Mouse (Mus musculus): ENCODE measurements around the gene Acyp1.

DNA sequence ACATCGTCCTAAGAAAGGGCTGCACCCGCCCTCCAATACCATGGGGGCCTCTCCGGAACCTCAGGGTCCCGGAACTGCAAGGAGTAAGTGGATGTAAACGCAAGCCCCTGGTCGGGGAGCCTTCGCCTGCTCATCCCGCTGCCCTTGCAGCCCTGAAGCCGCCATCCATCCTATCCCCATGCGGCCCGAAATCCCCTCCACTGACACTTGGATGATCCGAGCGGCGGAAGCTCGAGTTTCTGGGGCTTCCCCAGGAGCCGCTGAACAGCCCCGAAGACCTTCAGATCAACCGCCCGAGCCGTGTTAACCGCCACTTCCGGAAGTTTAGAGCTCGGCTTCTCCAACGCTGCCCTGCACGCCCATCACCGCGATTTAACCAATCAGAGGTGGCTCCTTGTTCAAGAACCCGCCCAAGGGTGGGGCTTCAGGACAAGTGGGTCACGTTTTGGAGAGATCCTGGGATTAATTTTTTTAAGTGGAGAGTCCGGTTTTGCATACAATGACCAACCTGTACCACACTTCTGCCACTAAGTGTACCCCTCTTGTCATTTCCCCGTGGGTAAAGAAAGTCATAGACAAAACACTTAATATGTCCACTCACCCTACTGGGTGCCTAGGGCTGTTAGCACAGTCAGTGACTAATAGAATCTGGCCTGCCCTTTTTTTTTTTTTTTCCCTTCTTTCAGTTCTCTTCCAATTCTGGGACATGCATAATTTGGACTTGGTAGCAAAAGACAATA is 8.0 kb downstream of the Acyp1 start:
- TF ChIP-seq CTCF (IDR thresholded peaks at IDR 0.05; ENCODE audit: low read depth, low read length) (no peak), POLR2A (IDR thresholded peaks at IDR 0.05; ENCODE audit: insufficient read depth, low read length) (no peak)

Data from ES-Bruce4 (cell line).